Mouse (Mus musculus) kidney, adult 8-10 months (tissue): ENCODE measurements around the gene Tvp23b.

ENCODE experiments used
- DNase-seq, 2 experiments: peaks; one replicate each; pipeline ENCODE4 v3.0.0; 2022

The Tvp23b gene

GRCm38 (mm10) chr11:62949548-62949947 is 70.3 kb downstream of the Tvp23b start:
- no peak for DNase-seq

GRCm38 (mm10) chr11:62951012-62951411 is 71.8 kb downstream of the Tvp23b start, which contains the start of gene Cdrt4:
Gene Cdrt4 (plus strand): TSS chr11:62951193.
- DNase-seq: no peak

- DNase-seq: peak in 1 of 2 experiments; percentile 8
Measured at GRCm38 (mm10) chr11:62954766-62955165, 75.5 kb downstream of the Tvp23b start.

- DNase-seq: no peak
Measured at GRCm38 (mm10) chr11:62955186-62955585, 75.9 kb downstream of the Tvp23b start.

- DNase-seq: no peak
Measured at GRCm38 (mm10) chr11:62955776-62956175, 76.5 kb downstream of the Tvp23b start.

- DNase-seq: no peak
Measured at GRCm38 (mm10) chr11:62957626-62958180, 78.4 kb downstream of the Tvp23b start.

GRCm38 (mm10) chr11:62963292-62963691 is 84.0 kb downstream of the Tvp23b start:
- DNase-seq: no peak

GRCm38 (mm10) chr11:62966424-62966764 is 87.1 kb downstream of the Tvp23b start:
- no peak for DNase-seq
